Mouse (Mus musculus): ENCODE results near the gene Dscaml1. TPM values are rescaled to one million over a fixed set of nuclear protein-coding genes. Genes with fewer than 3 reads are reported as not detected.
A peak's percentile ranks its signal among the peaks of the same experiment; 100 is the strongest.

The Dscaml1 gene
- polyA plus RNA-seq, 1 experiment from 2014 or later: 27.9 TPM

- 73% methylated on average over 12 of the region's 12 CpGs for WGBS
- H3K27ac ChIP-seq (ENCODE audit: low read length): peak overlapping the region; percentile 21
- ATAC-seq: no peak
Measured at GRCm38 (mm10) chr9:45783249-45784069, 357.0 kb downstream of the Dscaml1 start.

GRCm38 (mm10) chr9:45787071-45787470 lies 360.6 kb downstream of the Dscaml1 start:
- 81% methylated on average over 8 of the region's 8 CpGs for WGBS
- Histone ChIP-seq H3K36me3 (ENCODE audit: control insufficient read depth, insufficient read depth) (no peaks in the 10 kb centered on the region), H3K27ac (ENCODE audit: low read length) (no peak overlapping the region), H3K9ac (replicated peaks; ENCODE audit: low read depth, low read length) (no peak overlapping the region), H3K4me2 (ENCODE audit: low read length) (no peak overlapping the region), H3K9me3 (ENCODE audit: control insufficient read depth, low read length) (no peaks in the 10 kb centered on the region), H3K4me3 (replicated peaks; ENCODE audit: low read length) (no peak overlapping the region), H3K4me1 (replicated peaks; ENCODE audit: control insufficient read depth, insufficient read depth, low read length) (peaks cover 7% of the 10 kb centered on the region), H3K27me3 (replicated peaks; ENCODE audit: control insufficient read depth, insufficient read depth, low read length) (no peaks in the 10 kb centered on the region)
- no peak for ATAC-seq

More at GRCm38 (mm10) chr9:45783249-45784069, 357.0 kb downstream of the Dscaml1 start:
- Histone ChIP-seq H3K9me3 (ENCODE audit: control insufficient read depth, low read length) (no peaks in the 10 kb centered on the region), H3K9ac (replicated peaks; ENCODE audit: low read depth, low read length) (peak overlapping the region; percentile 36; the same call in 1 of the 2 replicates), H3K4me1 (replicated peaks; ENCODE audit: control insufficient read depth, insufficient read depth, low read length) (peaks cover 7% of the 10 kb centered on the region), H3K36me3 (ENCODE audit: control insufficient read depth, insufficient read depth) (peaks cover 4% of the 10 kb centered on the region; the same call in 1 of the 2 replicates), H3K27me3 (replicated peaks; ENCODE audit: control insufficient read depth, insufficient read depth, low read length) (no peaks in the 10 kb centered on the region), H3K4me2 (ENCODE audit: low read length) (no peak overlapping the region), H3K4me3 (replicated peaks; ENCODE audit: low read length) (no peak overlapping the region)

GRCm38 (mm10) chr9:45787547-45787946 lies 361.1 kb downstream of the Dscaml1 start:
- Histone ChIP-seq H3K27ac (ENCODE audit: low read length) (no peak overlapping the region), H3K4me1 (replicated peaks; ENCODE audit: control insufficient read depth, insufficient read depth, low read length) (peaks cover 11% of the 10 kb centered on the region), H3K36me3 (ENCODE audit: control insufficient read depth, insufficient read depth) (no peaks in the 10 kb centered on the region), H3K27me3 (replicated peaks; ENCODE audit: control insufficient read depth, insufficient read depth, low read length) (no peaks in the 10 kb centered on the region), H3K9ac (replicated peaks; ENCODE audit: low read depth, low read length) (no peak overlapping the region), H3K4me3 (replicated peaks; ENCODE audit: low read length) (no peak overlapping the region), H3K9me3 (ENCODE audit: control insufficient read depth, low read length) (no peaks in the 10 kb centered on the region), H3K4me2 (ENCODE audit: low read length) (no peak overlapping the region)
- 78% methylated on average over 6 of the region's 6 CpGs for WGBS
- ATAC-seq: no peak

GRCm38 (mm10) chr9:45788405-45788804 lies 362.0 kb downstream of the Dscaml1 start:
- no peaks in the 10 kb centered on the region for H3K9me3 ChIP-seq (ENCODE audit: control insufficient read depth, low read length)
- no peak for ATAC-seq
- no peaks in the 10 kb centered on the region for H3K27me3 ChIP-seq (replicated peaks; ENCODE audit: control insufficient read depth, insufficient read depth, low read length)
- H3K4me1 ChIP-seq (replicated peaks; ENCODE audit: control insufficient read depth, insufficient read depth, low read length): peaks cover 8% of the 10 kb centered on the region
- H3K4me3 ChIP-seq (replicated peaks; ENCODE audit: low read length): no peak overlapping the region
- no peak overlapping the region for H3K9ac ChIP-seq (replicated peaks; ENCODE audit: low read depth, low read length)
- H3K36me3 ChIP-seq (ENCODE audit: control insufficient read depth, insufficient read depth): 0 out of 2 replicates have a peak, but pooled peaks cover 3% of the 10 kb centered on the region
- H3K4me2 ChIP-seq (ENCODE audit: low read length): no peak overlapping the region
- no peak overlapping the region for H3K27ac ChIP-seq (ENCODE audit: low read length)
- 61% methylated on average over 5 of the region's 5 CpGs for WGBS

- H3K4me1 ChIP-seq (replicated peaks; ENCODE audit: control insufficient read depth, insufficient read depth, low read length): peaks cover 4% of the 10 kb centered on the region
- no peaks in the 10 kb centered on the region for H3K9me3 ChIP-seq (ENCODE audit: control insufficient read depth, low read length)
- H3K27me3 ChIP-seq (replicated peaks; ENCODE audit: control insufficient read depth, insufficient read depth, low read length): no peaks in the 10 kb centered on the region
- WGBS: 81% methylated on average over 8 of the region's 8 CpGs
- H3K9ac ChIP-seq (replicated peaks; ENCODE audit: low read depth, low read length): no peak overlapping the region
- H3K27ac ChIP-seq (ENCODE audit: low read length): no peak overlapping the region
- no peak for ATAC-seq
- H3K4me2 ChIP-seq (ENCODE audit: low read length): no peak overlapping the region
- 0 out of 2 replicates have a peak, but pooled peaks cover 3% of the 10 kb centered on the region for H3K36me3 ChIP-seq (ENCODE audit: control insufficient read depth, insufficient read depth)
- no peak overlapping the region for H3K4me3 ChIP-seq (replicated peaks; ENCODE audit: low read length)
Measured at GRCm38 (mm10) chr9:45791456-45792142, 365.2 kb downstream of the Dscaml1 start.

GRCm38 (mm10) chr9:45792235-45792634 lies 365.8 kb downstream of the Dscaml1 start:
- Histone ChIP-seq H3K27ac (ENCODE audit: low read length) (0 out of 2 replicates have a peak overlapping the region, but pooled peaks have one; percentile 10), H3K4me1 (replicated peaks; ENCODE audit: control insufficient read depth, insufficient read depth, low read length) (peaks cover 4% of the 10 kb centered on the region), H3K36me3 (ENCODE audit: control insufficient read depth, insufficient read depth) (0 out of 2 replicates have a peak, but pooled peaks cover 3% of the 10 kb centered on the region), H3K9ac (replicated peaks; ENCODE audit: low read depth, low read length) (no peak overlapping the region), H3K9me3 (ENCODE audit: control insufficient read depth, low read length) (no peaks in the 10 kb centered on the region), H3K27me3 (replicated peaks; ENCODE audit: control insufficient read depth, insufficient read depth, low read length) (no peaks in the 10 kb centered on the region), H3K4me2 (ENCODE audit: low read length) (no peak overlapping the region), H3K4me3 (replicated peaks; ENCODE audit: low read length) (no peak overlapping the region)
- no peak for ATAC-seq
- WGBS: 83% methylated on average over 1 of the region's 1 CpGs

- WGBS: 77% methylated on average over 6 of the region's 6 CpGs
- 0 out of 2 replicates have a peak, but pooled peaks cover 3% of the 10 kb centered on the region for H3K36me3 ChIP-seq (ENCODE audit: control insufficient read depth, insufficient read depth)
- no peaks in the 10 kb centered on the region for H3K27me3 ChIP-seq (replicated peaks; ENCODE audit: control insufficient read depth, insufficient read depth, low read length)
- H3K4me3 ChIP-seq (replicated peaks; ENCODE audit: low read length): no peak overlapping the region
- no peak overlapping the region for H3K9ac ChIP-seq (replicated peaks; ENCODE audit: low read depth, low read length)
- no peaks in the 10 kb centered on the region for H3K9me3 ChIP-seq (ENCODE audit: control insufficient read depth, low read length)
- ATAC-seq: no peak
- peaks cover 16% of the 10 kb centered on the region for H3K4me1 ChIP-seq (replicated peaks; ENCODE audit: control insufficient read depth, insufficient read depth, low read length)
- no peak overlapping the region for H3K27ac ChIP-seq (ENCODE audit: low read length)
- no peak overlapping the region for H3K4me2 ChIP-seq (ENCODE audit: low read length)
Measured at GRCm38 (mm10) chr9:45793697-45794096, 367.3 kb downstream of the Dscaml1 start.

- no peak for ATAC-seq
- Histone ChIP-seq H3K4me1 (replicated peaks; ENCODE audit: control insufficient read depth, insufficient read depth, low read length) (peaks cover 26% of the 10 kb centered on the region), H3K36me3 (ENCODE audit: control insufficient read depth, insufficient read depth) (0 out of 2 replicates have a peak, but pooled peaks cover 3% of the 10 kb centered on the region), H3K4me3 (replicated peaks; ENCODE audit: low read length) (no peak overlapping the region), H3K9ac (replicated peaks; ENCODE audit: low read depth, low read length) (no peak overlapping the region), H3K27ac (ENCODE audit: low read length) (no peak overlapping the region), H3K27me3 (replicated peaks; ENCODE audit: control insufficient read depth, insufficient read depth, low read length) (no peaks in the 10 kb centered on the region), H3K4me2 (ENCODE audit: low read length) (no peak overlapping the region), H3K9me3 (ENCODE audit: control insufficient read depth, low read length) (no peaks in the 10 kb centered on the region)
- WGBS: 83% methylated on average over 5 of the region's 5 CpGs
Measured at GRCm38 (mm10) chr9:45795722-45796121, 369.3 kb downstream of the Dscaml1 start.

GRCm38 (mm10) chr9:45797271-45797670 lies 370.8 kb downstream of the Dscaml1 start:
- Histone ChIP-seq H3K4me3 (replicated peaks; ENCODE audit: low read length) (no peak overlapping the region), H3K27ac (ENCODE audit: low read length) (no peak overlapping the region), H3K4me2 (ENCODE audit: low read length) (no peak overlapping the region)

More at GRCm38 (mm10) chr9:45797271-45797670, 370.8 kb downstream of the Dscaml1 start:
- Histone ChIP-seq H3K9ac (replicated peaks; ENCODE audit: low read depth, low read length) (no peak overlapping the region), H3K4me1 (replicated peaks; ENCODE audit: control insufficient read depth, insufficient read depth, low read length) (peaks cover 24% of the 10 kb centered on the region), H3K27me3 (replicated peaks; ENCODE audit: control insufficient read depth, insufficient read depth, low read length) (no peaks in the 10 kb centered on the region), H3K36me3 (ENCODE audit: control insufficient read depth, insufficient read depth) (0 out of 2 replicates have a peak, but pooled peaks cover 3% of the 10 kb centered on the region), H3K9me3 (ENCODE audit: control insufficient read depth, low read length) (no peaks in the 10 kb centered on the region)
- WGBS: 62% methylated on average over 3 of the region's 3 CpGs
- no peak for ATAC-seq
